Comparison of ENCODE assay signal across 10 mouse cellular contexts in genomic region chr14:32685124-32685826, GRCm38 (mm10). TPM values are rescaled to one million over a fixed set of nuclear protein-coding genes. Genes with fewer than 3 reads are reported as not detected.
DNase-seq lines count a peak whose midpoint lies in the region; ATAC-seq and TF ChIP-seq lines count a peak whose summit lies in the region.
"Had no signal": no experiment of that assay in that cellular context is flagged by ENCODE, and none has a peak within 500 bp of the region (broad histone marks: within the 10 kb centered on the region; RNA-seq: fewer than 3 reads in every experiment).

TSS of gene 3425401B19Rik (minus strand) at chr14:32685293.

- H3K4me1 ChIP-seq in lung, adult 2 months (ENCODE audit: control insufficient read depth, insufficient read depth, low read length): peaks cover 2% of the 10 kb centered on the region; the same call in 1 of the 2 replicates
- peaks cover 3% of the 10 kb centered on the region; the same call in 1 of the 2 replicates for H3K4me1 ChIP-seq in neural tube, embryonic 14.5 days (ENCODE audit: control insufficient read depth, insufficient read depth, low read length)

- peak within 1 kb of the TSS; percentile 17; the same call in 1 of the 2 replicates for H3K4me2 ChIP-seq in neural tube, embryonic 14.5 days (ENCODE audit: low read depth, low read length)
- H3K4me2 ChIP-seq: liver, embryonic 11.5 days had no signal

- H3K9ac ChIP-seq in neural tube, embryonic 14.5 days (replicated peaks; ENCODE audit: low read depth, low read length): no peak within 1 kb of the TSS

- TF ChIP-seq POLR2A in lung, adult 2 months (IDR thresholded peaks at IDR 0.05; ENCODE audit: borderline replicate concordance, extremely low read depth, low read depth, low read length): no peak

- intact Hi-C loops in heart, postnatal 25 days (cut with DNase I): no loop called here

- H3K4me3 ChIP-seq in lung, adult 2 months (replicated peaks; ENCODE audit: extremely low read depth, low read depth, low read length): peak within 1 kb of the TSS; percentile 4
- H3K4me3 ChIP-seq in neural tube, embryonic 14.5 days (ENCODE audit: low read depth, low read length): no peak within 1 kb of the TSS

- ATAC-seq in neural tube, embryonic 14.5 days (ENCODE audit: low read depth): no peak

- H3K27ac ChIP-seq in neural tube, embryonic 14.5 days (ENCODE audit: low read depth, low read length): no peak within 1 kb of the TSS

- DNase-seq in lung, adult 2 months: no peak
- DNase-seq in lung, postnatal 4 days: no peak
- DNase-seq in gastrocnemius, postnatal 10 days: no peak
- peak; percentile 17 for DNase-seq in heart, postnatal 25 days (ENCODE audit: low spot score)
- DNase-seq in cerebellum, adult 18-20 months: no peak
- DNase-seq in spleen, postnatal 4 days (ENCODE audit: low spot score in 2 of 2): no peak
- no peak for DNase-seq in ovary, postnatal 36 days (ENCODE audit: low spot score)

- no peaks in the 10 kb centered on the region for H3K9me3 ChIP-seq in neural tube, embryonic 14.5 days (ENCODE audit: control insufficient read depth, low read length)

- H3K27me3 ChIP-seq in neural tube, embryonic 14.5 days (ENCODE audit: control insufficient read depth, insufficient read depth, low read length): no peaks in the 10 kb centered on the region

- no peak for TF ChIP-seq CTCF in lung, adult 2 months (IDR thresholded peaks at IDR 0.05; ENCODE audit: insufficient read depth, low read length)

- 33% methylated on average over 16 of the region's 16 CpGs for WGBS in lung, adult 2 months
- WGBS in neural tube, embryonic 14.5 days: 70% methylated on average over 16 of the region's 16 CpGs

- H3K36me3 ChIP-seq in neural tube, embryonic 14.5 days (ENCODE audit: control insufficient read depth, insufficient read depth, low read length): no peaks in the 10 kb centered on the region

RNA-seq across cellular contexts. Expression of gene 3425401B19Rik, which starts in this region (rescaled TPM):
- polyA plus RNA-seq in lung, adult 2 months (2012; rRNA removed): 0.55 and 2.2 TPM in 2 replicates
- total RNA-seq in gastrocnemius, postnatal 10 days (2021): 100 to 1,000 TPM; 229 to 232 TPM
- total RNA-seq in heart, postnatal 25 days (2021): 100 to 1,000 TPM; 106 to 121 TPM
- 0.21 and 0.26 TPM in 2 replicates for polyA plus RNA-seq in neural tube, embryonic 14.5 days (2014; fragmentation: Nextera tagmentation; extraction: Ambion mirVana)
- total RNA-seq: granulocyte monocyte progenitor cell, adult 5-6 weeks had no signal
- polyA plus RNA-seq: liver, embryonic 11.5 days had no signal
